Mouse (Mus musculus): Measurements from ENCODE around the gene Defb43. TPM values are rescaled to one million over a fixed set of nuclear protein-coding genes. Genes with fewer than 3 reads are reported as not detected.

The Defb43 gene
- not detected in 2 replicates for polyA plus RNA-seq (2015; fragmentation: Nextera tagmentation; extraction: Ambion mirVana)

- Histone ChIP-seq H3K4me2 (ENCODE audit: low read depth, low read length) (no peak within 1 kb of the TSS), H3K4me3 (ENCODE audit: low read depth, low read length) (no peak within 1 kb of the TSS), H3K4me1 (ENCODE audit: insufficient read depth) (no peaks in the 10 kb centered on the region), H3K27ac (ENCODE audit: low read depth) (no peak within 1 kb of the TSS), H3K9ac (replicated peaks) (no peak within 1 kb of the TSS), H3K9me3 (ENCODE audit: low read length) (no peaks in the 10 kb centered on the region), H3K27me3 (ENCODE audit: insufficient read depth, low read length) (no peaks in the 10 kb centered on the region), H3K36me3 (replicated peaks; ENCODE audit: insufficient read depth, low read length) (no peaks in the 10 kb centered on the region)
- DNase-seq (no peak), ATAC-seq (no peak)
- 93% methylated on average over 5 of the region's 5 CpGs for whole genome bisulfite sequencing (ENCODE audit: insufficient replicate concordance)
- TF ChIP-seq EP300 (IDR thresholded peaks at IDR 0.05; ENCODE audit: low read depth), result no peak
- no peak for TF ChIP-seq CTCF (IDR thresholded peaks at IDR 0.05; ENCODE audit: low read depth)
Measured at GRCm38 (mm10) chr14:63011471-63011870, at the start of gene Defb43. TSS of gene Defb43 (plus strand) at chr14:63011771.

GRCm38 (mm10) chr14:62963632-62964031 lies 47.9 kb upstream of the Defb43 start:
- Histone ChIP-seq H3K36me3 (replicated peaks; ENCODE audit: insufficient read depth, low read length) (no peaks in the 10 kb centered on the region), H3K27ac (ENCODE audit: low read depth) (no peak overlapping the region), H3K9me3 (ENCODE audit: low read length) (no peaks in the 10 kb centered on the region), H3K9ac (replicated peaks) (no peak overlapping the region), H3K4me3 (ENCODE audit: low read depth, low read length) (no peak overlapping the region), H3K4me1 (ENCODE audit: insufficient read depth) (no peaks in the 10 kb centered on the region), H3K27me3 (ENCODE audit: insufficient read depth, low read length) (no peaks in the 10 kb centered on the region), H3K4me2 (ENCODE audit: low read depth, low read length) (no peak overlapping the region)
- 72% methylated on average over 4 of the region's 4 CpGs for WGBS (ENCODE audit: insufficient replicate concordance)
- DNase-seq (no peak), ATAC-seq (no peak)
- no peak for TF ChIP-seq EP300 (IDR thresholded peaks at IDR 0.05; ENCODE audit: low read depth)
- no peak for TF ChIP-seq CTCF (IDR thresholded peaks at IDR 0.05; ENCODE audit: low read depth)

- WGBS (ENCODE audit: insufficient replicate concordance), result 73% methylated on average over 5 of the region's 5 CpGs
- no peak for ATAC-seq
- Histone ChIP-seq H3K4me1 (ENCODE audit: insufficient read depth) (no peaks in the 10 kb centered on the region), H3K36me3 (replicated peaks; ENCODE audit: insufficient read depth, low read length) (no peaks in the 10 kb centered on the region), H3K4me2 (ENCODE audit: low read depth, low read length) (no peak overlapping the region), H3K9ac (replicated peaks) (no peak overlapping the region), H3K27me3 (ENCODE audit: insufficient read depth, low read length) (no peaks in the 10 kb centered on the region), H3K9me3 (ENCODE audit: low read length) (no peaks in the 10 kb centered on the region), H3K27ac (ENCODE audit: low read depth) (no peak overlapping the region), H3K4me3 (ENCODE audit: low read depth, low read length) (no peak overlapping the region)
- DNase-seq, result no peak
- TF ChIP-seq EP300 (IDR thresholded peaks at IDR 0.05; ENCODE audit: low read depth) (no peak), CTCF (IDR thresholded peaks at IDR 0.05; ENCODE audit: low read depth) (0 out of 2 replicates have a peak, but pooled peaks have one; percentile 31)
Measured at GRCm38 (mm10) chr14:62965342-62965741, 46.2 kb upstream of the Defb43 start.

GRCm38 (mm10) chr14:62965811-62966520 lies 45.6 kb upstream of the Defb43 start:
- no peak overlapping the region for H3K9ac ChIP-seq (replicated peaks)
- TF ChIP-seq CTCF (IDR thresholded peaks at IDR 0.05; ENCODE audit: low read depth) (no peak), EP300 (IDR thresholded peaks at IDR 0.05; ENCODE audit: low read depth) (no peak)
- H3K9me3 ChIP-seq (ENCODE audit: low read length), result no peaks in the 10 kb centered on the region
- DNase-seq (no peak), ATAC-seq (no peak)
- H3K27ac ChIP-seq (ENCODE audit: low read depth), result no peak overlapping the region
- no peak overlapping the region for H3K4me3 ChIP-seq (ENCODE audit: low read depth, low read length)
- H3K36me3 ChIP-seq (replicated peaks; ENCODE audit: insufficient read depth, low read length), result no peaks in the 10 kb centered on the region
- no peaks in the 10 kb centered on the region for H3K27me3 ChIP-seq (ENCODE audit: insufficient read depth, low read length)
- H3K4me1 ChIP-seq (ENCODE audit: insufficient read depth), result no peaks in the 10 kb centered on the region
- peak overlapping the region; percentile 45 for H3K4me2 ChIP-seq (ENCODE audit: low read depth, low read length)
- WGBS (ENCODE audit: insufficient replicate concordance), result 24% methylated on average over 15 of the region's 15 CpGs

- WGBS (ENCODE audit: insufficient replicate concordance), result 15% methylated on average over 5 of the region's 5 CpGs
- Histone ChIP-seq H3K4me3 (ENCODE audit: low read depth, low read length) (no peak overlapping the region), H3K27me3 (ENCODE audit: insufficient read depth, low read length) (no peaks in the 10 kb centered on the region), H3K27ac (ENCODE audit: low read depth) (no peak overlapping the region), H3K9ac (replicated peaks) (no peak overlapping the region), H3K4me1 (ENCODE audit: insufficient read depth) (no peaks in the 10 kb centered on the region), H3K36me3 (replicated peaks; ENCODE audit: insufficient read depth, low read length) (no peaks in the 10 kb centered on the region), H3K9me3 (ENCODE audit: low read length) (no peaks in the 10 kb centered on the region), H3K4me2 (ENCODE audit: low read depth, low read length) (no peak overlapping the region)
- TF ChIP-seq CTCF (IDR thresholded peaks at IDR 0.05; ENCODE audit: low read depth) (peak; percentile 70), EP300 (IDR thresholded peaks at IDR 0.05; ENCODE audit: low read depth) (no peak)
- ATAC-seq (no peak), DNase-seq (peak; percentile 68)
Measured at GRCm38 (mm10) chr14:62975046-62975445, 36.5 kb upstream of the Defb43 start.

- Histone ChIP-seq H3K4me3 (ENCODE audit: low read depth, low read length) (no peak overlapping the region), H3K27me3 (ENCODE audit: insufficient read depth, low read length) (no peaks in the 10 kb centered on the region), H3K27ac (ENCODE audit: low read depth) (no peak overlapping the region), H3K9me3 (ENCODE audit: low read length) (no peaks in the 10 kb centered on the region), H3K36me3 (replicated peaks; ENCODE audit: insufficient read depth, low read length) (no peaks in the 10 kb centered on the region), H3K9ac (replicated peaks) (no peak overlapping the region), H3K4me1 (ENCODE audit: insufficient read depth) (no peaks in the 10 kb centered on the region), H3K4me2 (ENCODE audit: low read depth, low read length) (no peak overlapping the region)
- no peak for ATAC-seq
- DNase-seq, result no peak
- TF ChIP-seq EP300 (IDR thresholded peaks at IDR 0.05; ENCODE audit: low read depth) (no peak), CTCF (IDR thresholded peaks at IDR 0.05; ENCODE audit: low read depth) (no peak)
- 32% methylated on average over 1 of the region's 1 CpGs for WGBS (ENCODE audit: insufficient replicate concordance)
Measured at GRCm38 (mm10) chr14:62979815-62980214, 31.8 kb upstream of the Defb43 start.

Measured in liver, postnatal 0 days (tissue).